Mouse (Mus musculus) limb, embryonic 11.5 days (tissue): ENCODE data around the gene Plch2. TPM values are rescaled to one million over a fixed set of nuclear protein-coding genes. Genes with fewer than 3 reads are reported as not detected.

Experiments used
- ATAC-seq: fragments of 200-750 bp; cut with Nextera tagmentation; 2 replicates; pipeline ENCODE4 v1.8.0; 2017; ENCODE audit warnings: low read depth; ENCODE audit not compliant: insufficient number of reproducible peaks, low FRiP score, low TSS enrichment
- DNase-seq: peaks from one replicate; pipeline ENCODE4 v3.0.0-alpha.2; 2015; ENCODE audit warnings: low spot score
- H3K27ac ChIP-seq: fragments of 300-500 bp; sonication (generic); replicated peaks from 2 replicates; pipeline ENCODE4 v1.5.1; 2014; ENCODE audit warnings: low read depth, mild to moderate bottlenecking, low read length
- H3K27me3 ChIP-seq: fragments of 300-500 bp; sonication (generic); 2 replicates; pipeline ENCODE4 v1.6.1; 2014; ENCODE audit warnings: mild to moderate bottlenecking, low read length, mixed read lengths; ENCODE audit not compliant: control insufficient read depth, insufficient read depth
- H3K36me3 ChIP-seq: fragments of 300-500 bp; sonication (generic); 2 replicates; pipeline ENCODE4 v1.6.1; 2014; ENCODE audit warnings: mild to moderate bottlenecking, low read length, moderate library complexity, mixed read lengths; ENCODE audit not compliant: control insufficient read depth, insufficient read depth
- H3K4me1 ChIP-seq: fragments of 300-500 bp; sonication (generic); 2 replicates; pipeline ENCODE4 v1.6.1; 2014; ENCODE audit warnings: low read length, mixed read lengths; ENCODE audit not compliant: control insufficient read depth, insufficient read depth
- H3K4me2 ChIP-seq: fragments of 300-500 bp; sonication (generic); 2 replicates; pipeline ENCODE4 v1.6.1; 2014; ENCODE audit warnings: low read depth, mild to moderate bottlenecking, moderate library complexity; ENCODE audit not compliant: severe bottlenecking
- H3K4me3 ChIP-seq: fragments of 300-500 bp; sonication (generic); 2 replicates; pipeline ENCODE4 v1.5.1; 2014; ENCODE audit warnings: low read depth, low read length
- H3K9ac ChIP-seq: fragments of 300-500 bp; sonication (generic); 2 replicates; pipeline ENCODE4 v1.6.1; 2014; ENCODE audit warnings: mild to moderate bottlenecking, low read length
- H3K9me3 ChIP-seq: fragments of 300-500 bp; sonication (generic); 2 replicates; pipeline ENCODE4 v1.6.1; 2016; ENCODE audit warnings: low read length; ENCODE audit not compliant: control insufficient read depth
- WGBS: fragments of 180-500 bp; shearing (Covaris S2); extraction: QIAGEN DNeasy Blood & Tissue Kit; methylation state at CpG from one replicate; pipeline ENCODE4 v1.1.7; 2014; 5-methylcytosine and 5-hydroxymethylcytosine counted together
- polyA plus RNA-seq: library from polyadenylated mRNA; unstranded; fragments of >200 nt; fragmentation: Nextera tagmentation; extraction: Ambion mirVana; gene quantifications from 2 replicates; pipeline ENCODE4 v1.2.1, GENCODE M21; 2014

The Plch2 gene
- polyA plus RNA-seq, 1 experiment from 2014 or later, result 1.0 TPM

GRCm38 (mm10) chr4:155043289-155043625, 13.3 kb downstream of the Plch2 start:
- Histone ChIP-seq H3K27me3 (peaks cover 56% of the 10 kb centered on the region), H3K36me3 (no peaks in the 10 kb centered on the region), H3K9me3 (no peaks in the 10 kb centered on the region), H3K4me2 (peak overlapping the region; percentile 57), H3K27ac (no peak overlapping the region), H3K4me1 (peaks cover 5% of the 10 kb centered on the region; the same call in 1 of the 2 replicates), H3K4me3 (peak overlapping the region; percentile 29), H3K9ac (peak overlapping the region; percentile 38; the same call in 1 of the 2 replicates)
- 2% methylated on average over 25 of the region's 25 CpGs for WGBS
- no peak for DNase-seq
- no peak for ATAC-seq

- ATAC-seq, result no peak
- 3% methylated on average over 65 of the region's 65 CpGs for WGBS
- Histone ChIP-seq H3K4me2 (peak overlapping the region; percentile 57), H3K4me3 (peak overlapping the region; percentile 29), H3K27ac (no peak overlapping the region), H3K9ac (peak overlapping the region; percentile 38; the same call in 1 of the 2 replicates), H3K27me3 (peaks cover 56% of the 10 kb centered on the region), H3K36me3 (no peaks in the 10 kb centered on the region), H3K9me3 (no peaks in the 10 kb centered on the region), H3K4me1 (peaks cover 5% of the 10 kb centered on the region; the same call in 1 of the 2 replicates)
- DNase-seq, result no peak
These were observed 13.8 kb downstream of the Plch2 start for GRCm38 (mm10) chr4:155042606-155043288.

GRCm38 (mm10) chr4:155040696-155041095, 15.9 kb downstream of the Plch2 start:
- WGBS, result 70% methylated on average over 6 of the region's 6 CpGs

DNA sequence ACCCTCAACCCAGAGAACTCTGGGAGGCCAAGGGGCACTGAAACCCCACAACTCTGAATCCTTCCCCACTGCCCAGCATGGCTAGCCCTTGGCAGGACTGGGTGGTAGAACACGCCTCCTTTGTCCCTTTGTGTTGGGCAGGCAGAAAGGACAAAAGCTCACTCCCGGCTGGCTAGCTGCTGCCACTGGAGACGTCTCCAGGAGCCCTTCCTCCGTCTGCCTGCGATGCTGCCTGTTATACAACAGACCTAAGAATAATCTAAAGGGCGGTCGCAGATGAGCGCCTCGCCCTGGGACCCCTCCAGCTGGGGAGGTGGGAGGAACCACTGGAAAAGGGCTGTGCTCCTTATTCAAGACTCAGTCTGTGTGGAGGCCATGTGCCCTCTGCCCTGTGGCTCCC, 16.4 kb downstream of the Plch2 start:
- H3K4me3 ChIP-seq, result no peak overlapping the region
- H3K36me3 ChIP-seq, result no peaks in the 10 kb centered on the region
- no peak overlapping the region for H3K4me2 ChIP-seq
- DNase-seq, result no peak
- H3K4me1 ChIP-seq, result peaks cover 5% of the 10 kb centered on the region; the same call in 1 of the 2 replicates
- no peak overlapping the region for H3K27ac ChIP-seq
- H3K9me3 ChIP-seq, result no peaks in the 10 kb centered on the region
- no peak overlapping the region for H3K9ac ChIP-seq
- H3K27me3 ChIP-seq, result peaks cover 48% of the 10 kb centered on the region
- no peak for ATAC-seq
- 63% methylated on average over 9 of the region's 9 CpGs for WGBS

More at GRCm38 (mm10) chr4:155040696-155041095, 15.9 kb downstream of the Plch2 start:
- ATAC-seq (no peak), DNase-seq (no peak)
- H3K4me1 ChIP-seq, result peaks cover 5% of the 10 kb centered on the region; the same call in 1 of the 2 replicates
- peaks cover 53% of the 10 kb centered on the region for H3K27me3 ChIP-seq
- no peak overlapping the region for H3K4me2 ChIP-seq
- no peak overlapping the region for H3K4me3 ChIP-seq
- no peak overlapping the region for H3K9ac ChIP-seq
- H3K36me3 ChIP-seq, result no peaks in the 10 kb centered on the region
- H3K27ac ChIP-seq, result no peak overlapping the region
- no peaks in the 10 kb centered on the region for H3K9me3 ChIP-seq

DNA sequence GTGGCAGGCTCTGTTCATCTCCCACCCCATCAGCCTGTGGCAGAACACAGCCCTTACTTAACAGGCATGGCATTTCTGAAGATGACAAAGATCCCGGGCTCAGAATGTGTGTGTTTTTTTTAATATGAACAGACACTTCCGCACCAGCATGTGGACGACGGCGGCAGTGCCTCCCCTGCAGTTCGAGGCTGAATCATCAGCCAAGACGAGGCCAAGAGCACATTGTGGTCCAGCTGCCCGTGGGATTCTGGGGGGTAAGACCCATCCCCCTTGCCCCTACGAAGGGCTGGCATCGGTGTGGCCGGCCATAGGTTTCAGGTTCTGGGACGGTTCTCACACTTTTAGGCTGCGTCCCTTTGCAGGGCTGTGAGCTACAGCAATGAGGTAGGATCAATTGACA, 21.8 kb downstream of the Plch2 start:
- peaks cover 6% of the 10 kb centered on the region; the same call in 1 of the 2 replicates for H3K27me3 ChIP-seq
- whole genome bisulfite sequencing, result 67% methylated on average over 13 of the region's 13 CpGs

GRCm38 (mm10) chr4:155034202-155034601, 22.4 kb downstream of the Plch2 start:
- H3K27me3 ChIP-seq, result peaks cover 6% of the 10 kb centered on the region; the same call in 1 of the 2 replicates

More for the DNA sequence above, 21.8 kb downstream of the Plch2 start:
- 0 out of 2 replicates have a peak, but pooled peaks cover 3% of the 10 kb centered on the region for H3K4me1 ChIP-seq
- H3K36me3 ChIP-seq, result no peaks in the 10 kb centered on the region
- H3K4me2 ChIP-seq, result no peak overlapping the region
- H3K9ac ChIP-seq, result no peak overlapping the region
- H3K4me3 ChIP-seq, result no peak overlapping the region
- DNase-seq (no peak), ATAC-seq (no peak)
- no peaks in the 10 kb centered on the region for H3K9me3 ChIP-seq
- H3K27ac ChIP-seq, result no peak overlapping the region

DNA sequence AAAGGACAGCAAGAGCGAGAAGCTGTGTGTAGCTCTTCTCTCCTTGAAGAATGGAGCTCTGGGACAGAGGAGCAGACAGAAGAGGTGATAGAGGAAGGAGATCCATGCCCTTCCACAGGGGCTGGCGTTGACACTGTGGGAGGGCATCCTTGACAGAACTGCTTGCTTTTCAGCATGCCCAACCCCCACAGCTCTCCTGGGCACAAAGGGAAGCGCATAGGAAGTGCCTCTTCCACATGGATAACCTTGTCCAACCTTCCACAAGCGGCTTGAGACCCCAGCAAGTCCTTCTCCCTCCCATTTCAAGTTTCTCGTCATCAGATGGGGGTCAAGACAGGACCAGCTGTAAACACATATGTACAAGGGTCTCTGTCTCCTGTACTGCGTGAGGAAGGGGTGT, 23.5 kb downstream of the Plch2 start:
- Histone ChIP-seq H3K4me1 (0 out of 2 replicates have a peak, but pooled peaks cover 3% of the 10 kb centered on the region), H3K27me3 (peaks cover 6% of the 10 kb centered on the region; the same call in 1 of the 2 replicates), H3K9me3 (no peaks in the 10 kb centered on the region), H3K36me3 (no peaks in the 10 kb centered on the region), H3K4me2 (no peak overlapping the region), H3K9ac (no peak overlapping the region), H3K27ac (no peak overlapping the region), H3K4me3 (no peak overlapping the region)
- WGBS, result 44% methylated on average over 6 of the region's 6 CpGs
- no peak for ATAC-seq
- no peak for DNase-seq

More at GRCm38 (mm10) chr4:155034202-155034601, 22.4 kb downstream of the Plch2 start:
- WGBS, result 32% methylated on average over 7 of the region's 7 CpGs
- Histone ChIP-seq H3K9ac (no peak overlapping the region), H3K4me2 (no peak overlapping the region), H3K36me3 (no peaks in the 10 kb centered on the region), H3K4me1 (0 out of 2 replicates have a peak, but pooled peaks cover 3% of the 10 kb centered on the region), H3K9me3 (no peaks in the 10 kb centered on the region), H3K27ac (no peak overlapping the region), H3K4me3 (no peak overlapping the region)
- no peak for DNase-seq
- ATAC-seq, result no peak

- Histone ChIP-seq H3K9me3 (no peaks in the 10 kb centered on the region), H3K4me1 (no peaks in the 10 kb centered on the region), H3K36me3 (no peaks in the 10 kb centered on the region), H3K27ac (no peak overlapping the region), H3K9ac (no peak overlapping the region), H3K4me2 (no peak overlapping the region), H3K4me3 (no peak overlapping the region), H3K27me3 (no peaks in the 10 kb centered on the region)
- DNase-seq (no peak), ATAC-seq (no peak)
- WGBS, result 84% methylated on average over 11 of the region's 11 CpGs
These were observed 32.2 kb downstream of the Plch2 start for GRCm38 (mm10) chr4:155024170-155025010.
